Mouse (Mus musculus) heart, adult 18-20 months (tissue): ENCODE measurements at regions not wholly inside any gene's neighbourhood (a gene's known extent, or its start where the extent isn't known, plus 50 kb on each side); places are given as distances from the start of the nearest gene placed in this dataset.

Experiments
- DNase-seq, 2 experiments: peaks; one replicate each; pipeline ENCODE4 v3.0.0; 2021 to 2022; ENCODE audit warnings: mixed read lengths in 1 of 2

DNA sequence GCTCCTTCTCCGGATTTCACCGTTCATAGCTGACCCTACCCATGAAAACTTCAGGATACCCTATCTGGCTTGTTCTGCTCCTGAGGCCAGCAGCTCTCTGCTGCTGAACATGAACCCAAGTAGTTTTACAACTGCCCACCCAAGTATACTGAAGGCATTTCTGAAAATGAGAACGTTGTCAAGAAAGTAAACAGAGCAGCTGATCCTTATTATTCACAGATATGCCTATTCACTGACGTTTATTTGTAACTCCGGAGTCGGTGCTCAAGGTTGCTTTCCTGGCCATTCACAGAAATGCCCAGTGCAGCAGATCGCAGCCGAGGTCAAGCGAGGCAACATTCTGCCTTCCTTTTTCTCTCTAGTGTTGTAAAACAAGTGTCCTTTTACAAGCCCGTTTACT, 128.4 kb upstream of the N6amt1 start:
- no peak for DNase-seq

- no peak for DNase-seq
Measured at GRCm38 (mm10) chr16:87225085-87225484, 128.9 kb upstream of the N6amt1 start.

DNA sequence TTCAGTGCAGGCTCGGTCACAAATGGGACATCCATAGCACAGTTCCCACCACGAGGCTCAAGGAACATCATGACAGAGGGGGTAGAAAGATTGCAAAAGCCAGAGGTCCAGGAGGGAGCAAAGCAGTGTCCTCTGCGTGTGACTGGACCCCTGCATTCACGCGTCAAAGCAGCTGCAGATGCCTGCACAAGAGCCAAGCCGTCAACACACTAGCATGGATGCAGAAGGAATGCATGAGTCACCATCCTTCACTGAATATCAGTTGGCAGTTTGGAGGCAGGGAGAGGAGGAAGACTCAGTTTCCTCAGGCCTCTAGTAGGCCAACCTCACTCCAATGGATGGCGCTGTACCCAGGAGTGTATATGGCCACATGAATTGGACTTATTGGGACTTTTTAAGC, 130.0 kb upstream of the N6amt1 start:
- no peak for DNase-seq

- no peak for DNase-seq
Measured at GRCm38 (mm10) chr16:87220611-87221010, 133.4 kb upstream of the N6amt1 start.

DNA sequence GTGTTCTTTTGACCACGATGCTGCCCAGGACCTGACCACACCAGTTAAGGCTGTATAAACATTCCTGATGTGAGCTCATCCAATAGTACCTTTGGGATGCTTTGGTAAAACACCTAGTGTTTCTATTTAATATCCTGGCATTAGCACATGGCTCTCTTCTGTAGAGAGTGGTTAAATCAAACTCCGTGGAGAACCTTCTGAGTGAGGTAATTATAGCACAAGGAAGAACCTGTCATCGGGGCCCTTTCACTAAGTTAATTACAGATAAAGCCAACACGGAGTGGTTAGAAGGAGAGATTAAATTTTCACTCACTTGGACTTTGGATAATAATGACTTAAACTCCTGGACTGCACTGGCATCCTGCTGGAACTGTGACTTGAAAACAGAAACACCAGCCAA, 133.8 kb upstream of the N6amt1 start:
- no peak for DNase-seq

- DNase-seq = no peak
Measured at GRCm38 (mm10) chr16:87207875-87208274, 146.1 kb upstream of the N6amt1 start.

DNA sequence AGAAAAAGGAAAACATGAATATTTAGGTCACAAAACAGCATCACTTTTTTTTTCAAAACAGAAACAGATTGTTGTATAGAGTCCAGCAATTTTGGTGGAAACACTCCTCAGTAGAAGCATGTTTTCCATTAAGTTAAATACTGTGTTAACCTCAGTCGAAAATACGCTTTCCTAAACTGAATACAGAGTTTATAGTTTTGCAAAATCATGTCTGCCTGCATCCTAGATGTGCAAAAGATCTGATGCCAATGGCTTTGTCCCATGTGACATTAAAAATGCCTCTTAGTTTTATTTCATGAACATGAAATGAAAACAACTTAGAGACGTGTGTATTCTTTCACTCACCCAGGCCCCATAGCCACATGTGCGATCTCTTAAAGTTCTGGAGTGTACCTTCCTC, 163.5 kb upstream of the N6amt1 start:
- DNase-seq = no peak

GRCm38 (mm10) chr16:87188737-87189136, 165.2 kb upstream of the N6amt1 start:
- DNase-seq = no peak

DNA sequence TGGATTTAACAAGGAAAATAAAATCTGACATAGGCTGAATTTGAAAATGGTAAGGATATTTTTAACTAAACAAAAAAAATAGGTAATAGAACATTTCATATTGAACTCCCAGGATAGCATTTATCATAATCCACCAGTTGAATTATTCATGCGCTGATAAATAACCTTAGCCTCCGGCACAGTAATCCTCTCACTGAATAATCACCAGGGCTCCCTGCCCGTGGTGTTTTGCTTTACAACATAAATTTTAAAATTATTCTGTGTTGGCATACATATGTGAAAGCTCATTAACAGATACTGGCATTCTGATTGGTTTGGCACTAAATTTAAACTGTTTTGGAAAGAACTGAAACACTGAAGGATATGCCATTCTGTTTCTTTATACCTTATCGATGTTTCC, 181.6 kb upstream of the N6amt1 start:
- DNase-seq = no peak

- DNase-seq = no peak
Measured at GRCm38 (mm10) chr16:87139301-87139700, 214.7 kb upstream of the N6amt1 start.

- no peak for DNase-seq
Measured at GRCm38 (mm10) chr16:87136503-87136902, 217.5 kb upstream of the N6amt1 start.

DNA sequence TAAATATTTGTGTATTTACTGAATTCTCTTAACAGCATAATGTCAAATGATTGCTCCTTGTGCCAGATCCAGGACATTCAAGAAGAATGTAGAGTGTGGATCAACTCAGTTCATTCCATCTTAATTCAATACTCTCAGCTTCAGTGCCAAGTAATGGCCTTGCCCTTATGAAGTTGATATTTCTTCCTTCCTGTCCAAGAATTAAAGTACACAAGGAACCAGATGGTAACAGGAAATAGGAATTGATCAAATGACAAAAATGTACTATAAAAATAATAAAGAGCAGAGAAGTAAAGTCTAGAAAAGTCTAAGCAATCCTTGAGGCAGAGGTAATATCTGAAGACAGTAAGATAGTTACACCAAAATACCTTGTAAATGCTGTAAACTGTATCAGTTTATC, 219.5 kb upstream of the N6amt1 start:
- DNase-seq = no peak

DNA sequence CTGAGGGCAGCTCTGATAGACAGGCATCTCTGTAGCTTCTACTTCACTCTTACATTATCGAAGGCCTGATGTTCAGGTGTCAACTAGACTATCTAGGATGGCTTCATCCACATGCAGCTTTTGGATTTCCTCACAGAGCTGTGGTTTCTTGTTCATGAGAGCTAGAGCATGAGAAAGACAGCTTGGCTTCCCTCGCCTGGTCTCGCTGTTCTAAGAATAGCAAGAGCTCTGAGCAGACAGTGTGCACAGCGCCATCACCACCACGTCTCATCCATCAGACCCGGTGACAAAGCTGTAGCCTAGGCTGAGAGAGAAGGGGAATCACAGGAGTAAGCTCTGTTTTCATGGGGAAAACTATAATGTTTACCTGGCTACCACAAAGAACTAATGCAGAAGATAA, 220.1 kb upstream of the N6amt1 start:
- no peak for DNase-seq

DNA sequence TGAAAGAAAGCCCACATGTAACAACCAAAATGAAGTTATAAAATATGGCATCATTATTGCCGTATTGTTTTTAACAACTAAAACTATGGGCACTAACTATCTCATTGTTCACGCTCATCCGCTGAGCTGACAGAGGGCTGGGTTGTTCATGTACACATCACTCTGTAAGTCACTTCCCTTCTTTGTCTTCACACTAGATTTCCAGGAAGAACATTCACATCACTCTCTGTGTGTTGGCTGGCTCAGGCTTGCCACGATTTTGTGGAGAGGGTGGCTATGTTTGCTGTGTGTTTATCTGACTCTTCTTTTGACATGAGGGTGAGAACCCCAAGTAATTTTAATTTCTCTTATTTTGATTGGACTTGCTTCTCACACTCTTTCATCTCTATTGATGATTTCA, 221.9 kb upstream of the N6amt1 start:
- DNase-seq = no peak

- no peak for DNase-seq
Measured at GRCm38 (mm10) chr16:87130733-87131640, 223.0 kb upstream of the N6amt1 start.

DNA sequence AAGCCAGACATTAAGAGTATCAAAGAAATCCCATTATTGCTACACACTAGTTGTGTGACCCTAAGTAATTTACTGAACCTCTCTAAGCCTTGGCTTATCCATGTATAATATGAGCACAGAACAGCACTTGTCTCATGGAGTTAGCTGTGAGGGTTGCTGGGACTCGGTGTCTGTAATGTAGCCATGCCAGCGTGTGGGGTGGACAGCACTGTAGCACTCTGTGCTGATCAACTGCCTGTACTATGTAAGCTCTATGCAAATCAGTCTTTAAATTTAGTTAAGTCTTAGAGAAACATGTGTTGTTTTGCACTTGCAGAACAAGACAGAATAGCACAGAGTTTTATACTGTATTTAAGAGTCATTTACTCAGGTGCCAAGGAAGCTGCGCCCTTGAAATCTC, 225.0 kb upstream of the N6amt1 start:
- no peak for DNase-seq

- peak; percentile 51 to 81 for DNase-seq
Measured at GRCm38 (mm10) chr16:87128230-87128629, 225.8 kb upstream of the N6amt1 start.

- DNase-seq = no peak
Measured at GRCm38 (mm10) chr16:87124519-87124918, 229.5 kb upstream of the N6amt1 start.

- no peak for DNase-seq
Measured at GRCm38 (mm10) chr16:87103599-87103998, 250.4 kb upstream of the N6amt1 start.

GRCm38 (mm10) chr16:87102057-87102456, 251.9 kb upstream of the N6amt1 start:
- no peak for DNase-seq

- DNase-seq = peak; percentile 8 to 12
Measured at GRCm38 (mm10) chr16:87092011-87092410, 262.0 kb upstream of the N6amt1 start.

- DNase-seq = no peak
Measured at GRCm38 (mm10) chr16:87089322-87089721, 264.7 kb upstream of the N6amt1 start.

DNA sequence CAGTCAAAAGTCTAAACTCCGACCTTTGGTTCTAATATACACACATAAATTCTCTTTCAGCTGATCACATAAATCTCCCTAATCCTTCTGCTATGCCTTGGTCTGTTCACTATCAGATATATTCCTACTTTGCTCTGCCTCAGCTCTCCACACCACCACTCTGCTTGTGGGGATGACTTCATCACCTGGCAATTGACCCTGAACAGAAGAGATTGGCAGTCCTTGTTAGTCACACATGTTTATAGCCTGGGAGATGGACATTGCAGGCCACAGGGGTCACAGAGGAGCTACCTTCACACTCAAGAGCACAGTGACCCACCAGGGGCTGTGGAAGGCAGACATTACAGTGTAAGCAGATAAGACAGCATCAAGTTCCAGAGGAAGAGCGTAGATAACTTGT, 270.5 kb upstream of the N6amt1 start:
- no peak for DNase-seq

- no peak for DNase-seq
Measured at GRCm38 (mm10) chr16:87077385-87077784, 276.6 kb upstream of the N6amt1 start.
